Mouse (Mus musculus) embryonic fibroblast, embryonic 13.5 days (primary cell): ENCODE results near the gene Olfr670.
"Not testable (repeated sequence)": the region's sequence is repeated elsewhere in the genome, so short reads cannot be mapped to it uniquely, and the experiment has no call there.

Experiments used
- CTCF ChIP-seq: IDR thresholded peaks from 2 replicates; pipeline ENCODE4 v1.5.1; 2011; ENCODE audit warnings: mild to moderate bottlenecking, control low read depth, low read length, moderate library complexity, borderline replicate concordance; ENCODE audit not compliant: insufficient read depth
- POLR2A ChIP-seq: IDR thresholded peaks from 2 replicates; pipeline ENCODE4 v1.6.1; 2011; ENCODE audit warnings: low read depth, mild to moderate bottlenecking, control low read depth, low read length, moderate library complexity

- not testable (repeated sequence) for TF ChIP-seq CTCF, POLR2A
Observed at GRCm38 (mm10) chr7:104950234-104950633, 12.2 kb downstream of the Olfr670 start.
